Mouse (Mus musculus) A20 (cell line): Measurements from ENCODE around the gene Fmnl3.

Experiments
- DNase-seq: peaks from one replicate; pipeline ENCODE4 v3.0.0-alpha.2; 2011; ENCODE audit warnings: low read depth, low spot score

Gene Fmnl3

GRCm38 (mm10) chr15:99343414-99344147 lies 26.7 kb downstream of the Fmnl3 start:
- DNase-seq, result no peak

- peak; percentile 42 for DNase-seq
Observed at GRCm38 (mm10) chr15:99342194-99342981, 27.9 kb downstream of the Fmnl3 start.

GRCm38 (mm10) chr15:99341102-99341501 lies 29.2 kb downstream of the Fmnl3 start:
- peak; percentile 83 for DNase-seq

- no peak for DNase-seq
Observed at GRCm38 (mm10) chr15:99339669-99340068, 30.6 kb downstream of the Fmnl3 start.

GRCm38 (mm10) chr15:99338916-99339315 lies 31.4 kb downstream of the Fmnl3 start:
- DNase-seq, result no peak

- DNase-seq, result no peak
Observed at GRCm38 (mm10) chr15:99335801-99336320, 34.4 kb downstream of the Fmnl3 start.

- DNase-seq, result no peak
Observed at GRCm38 (mm10) chr15:99334500-99334899, 35.8 kb downstream of the Fmnl3 start.

- DNase-seq, result no peak
Observed at GRCm38 (mm10) chr15:99333676-99334065, 36.6 kb downstream of the Fmnl3 start.

- peak; percentile 86 for DNase-seq
Observed at GRCm38 (mm10) chr15:99332921-99333675, 37.2 kb downstream of the Fmnl3 start.

- no peak for DNase-seq
Observed at GRCm38 (mm10) chr15:99332111-99332510, 38.2 kb downstream of the Fmnl3 start.

GRCm38 (mm10) chr15:99331341-99331740 lies 38.9 kb downstream of the Fmnl3 start:
- no peak for DNase-seq

GRCm38 (mm10) chr15:99330324-99330723 lies 40.0 kb downstream of the Fmnl3 start:
- no peak for DNase-seq

- no peak for DNase-seq
Observed at GRCm38 (mm10) chr15:99328011-99328410, 42.3 kb downstream of the Fmnl3 start.

GRCm38 (mm10) chr15:99326959-99327358 lies 43.3 kb downstream of the Fmnl3 start:
- peak; percentile 71 for DNase-seq

GRCm38 (mm10) chr15:99326407-99326806 lies 43.9 kb downstream of the Fmnl3 start:
- no peak for DNase-seq

GRCm38 (mm10) chr15:99325598-99325997 lies 44.7 kb downstream of the Fmnl3 start:
- no peak for DNase-seq

- DNase-seq, result no peak
Observed at GRCm38 (mm10) chr15:99324151-99324550, 46.1 kb downstream of the Fmnl3 start.

- DNase-seq, result no peak
Observed at GRCm38 (mm10) chr15:99320978-99321377, 49.3 kb downstream of the Fmnl3 start.

GRCm38 (mm10) chr15:99320168-99320674 lies 50.1 kb downstream of the Fmnl3 start:
- DNase-seq, result no peak

- DNase-seq, result no peak
Observed at GRCm38 (mm10) chr15:99319411-99319871, 50.8 kb downstream of the Fmnl3 start.

- DNase-seq, result no peak
Observed at GRCm38 (mm10) chr15:99318861-99319410, 51.3 kb downstream of the Fmnl3 start.
